Mouse (Mus musculus): ENCODE results near the gene Zfp444.

- TF ChIP-seq CTCF (IDR thresholded peaks at IDR 0.05; ENCODE audit: low read depth) (no peak), EP300 (IDR thresholded peaks at IDR 0.05; ENCODE audit: low read depth) (no peak)
Observed at GRCm38 (mm10) chr7:6154164-6154563, 17.9 kb upstream of the Zfp444 start.
